Mouse (Mus musculus) retina, postnatal 7 days (tissue): ENCODE measurements at regions not wholly inside any gene's neighbourhood (a gene's known extent, or its start where the extent isn't known, plus 50 kb on each side); places are given as distances from the start of the nearest gene placed in this dataset.

Source experiments
- DNase-seq: peaks from one replicate; pipeline ENCODE4 v3.0.0-alpha.2; 2012; ENCODE audit warnings: low read depth, low spot score

DNA sequence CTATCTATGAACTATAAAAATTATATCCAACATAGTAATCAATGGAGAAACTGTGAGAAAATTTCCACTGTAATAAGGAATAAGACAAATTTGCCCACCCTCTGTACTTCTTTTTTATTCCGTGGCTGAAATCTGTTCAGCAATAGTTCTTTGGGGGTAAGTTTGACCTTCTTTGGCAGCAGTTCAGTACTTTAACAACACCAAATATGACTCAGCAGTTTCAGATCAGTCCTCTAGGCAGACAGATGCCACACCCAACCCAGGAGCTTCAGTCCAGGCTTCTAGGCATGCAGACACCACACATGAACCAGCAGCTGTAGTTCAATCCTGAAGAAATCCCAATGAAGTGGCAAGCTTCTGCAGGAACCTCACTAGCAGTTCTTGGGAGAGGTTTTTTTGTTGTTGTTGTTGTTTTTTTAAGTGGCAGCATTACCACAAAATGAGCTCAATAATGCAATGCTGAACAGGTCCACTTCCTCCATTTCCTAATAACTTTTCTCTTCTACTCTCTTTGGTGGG, 88.6 kb upstream of the Adamts9 start:
- no peak for DNase-seq

- no peak for DNase-seq
Measured at GRCm38 (mm10) chr6:93026068-93027022, 83.1 kb upstream of the Adamts9 start.

GRCm38 (mm10) chr6:93014534-93014933, 71.2 kb upstream of the Adamts9 start:
- no peak for DNase-seq

DNA sequence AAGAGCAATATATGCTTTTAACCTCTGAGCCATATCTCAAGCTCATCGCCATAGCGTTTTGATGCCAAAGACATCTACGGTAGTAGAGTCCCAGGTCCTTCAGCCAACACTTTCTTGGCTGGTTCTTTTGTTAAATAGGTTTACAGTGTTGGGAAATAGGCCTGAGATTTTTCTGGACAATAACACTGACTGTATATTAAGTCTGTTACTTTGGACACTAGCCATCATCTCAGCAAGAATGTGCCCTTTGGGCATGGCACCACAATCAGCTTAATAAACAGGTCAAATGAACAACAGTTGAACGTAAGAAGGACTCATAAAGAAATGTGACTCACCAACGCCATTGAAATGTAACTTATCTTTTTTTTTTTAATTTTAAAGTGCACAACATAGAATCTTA, 68.6 kb upstream of the Adamts9 start:
- no peak for DNase-seq

GRCm38 (mm10) chr6:93004587-93005240, 61.4 kb upstream of the Adamts9 start:
- DNase-seq = no peak

DNA sequence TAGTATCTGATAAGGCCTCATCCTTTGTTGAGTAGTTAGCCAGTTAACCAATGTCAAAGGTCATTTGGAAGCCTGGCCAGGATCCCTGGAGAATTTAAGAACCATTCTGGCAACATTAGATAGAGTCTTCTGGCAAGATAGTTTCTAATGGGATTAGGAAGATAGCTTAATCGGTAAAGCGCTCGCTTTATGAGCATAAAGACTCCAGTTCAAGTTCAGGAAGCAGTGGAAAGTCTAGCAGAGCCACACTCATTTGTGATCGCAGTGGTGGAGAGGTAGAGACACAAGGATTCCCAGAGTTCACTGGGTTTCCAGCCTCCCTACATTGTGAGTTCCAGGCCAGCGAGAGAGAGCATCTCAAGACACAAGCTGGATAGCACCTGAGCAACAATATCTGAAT, 60.5 kb upstream of the Adamts9 start:
- DNase-seq = no peak

GRCm38 (mm10) chr6:92993647-92994046, 50.4 kb upstream of the Adamts9 start:
- no peak for DNase-seq
